In genomic region chr14:54503092-54503491, GRCm38 (mm10) we compare ENCODE assay signal across 21 mouse cellular contexts. TPM values are rescaled to one million over a fixed set of nuclear protein-coding genes. Genes with fewer than 3 reads are reported as not detected.
DNase-seq lines count a peak whose midpoint lies in the region; ATAC-seq lines count a peak whose summit lies in the region.
"Had no signal": no experiment of that assay in that cellular context is flagged by ENCODE, and none has a peak within 500 bp of the region (broad histone marks: within the 10 kb centered on the region; RNA-seq: fewer than 3 reads in every experiment).

No protein-coding gene starts in this region.

- H3K9me3 ChIP-seq in heart, embryonic 10.5 days = no peaks in the 10 kb centered on the region
- H3K9me3 ChIP-seq: G1E had no signal

- H3K4me1 ChIP-seq in heart, embryonic 10.5 days = no peaks in the 10 kb centered on the region

- peak; percentile 5 for DNase-seq in heart, adult 11 months
- DNase-seq in heart, embryonic 10.5 days (ENCODE audit: low spot score) = no peak
- DNase-seq in adrenal gland, adult 8-10 months = no peak
- DNase-seq in kidney, postnatal 4 days = no peak
- DNase-seq: adrenal gland, adult 2 months; adrenal gland, postnatal 10 days; adrenal gland, postnatal 14 days; adrenal gland, postnatal 25 days; adrenal gland, postnatal 36 days; B cell, adult 2 months; cerebellum, adult 11 months; cerebellum, adult 11-12 months; cerebellum, adult 18-20 months; cerebellum, adult 2 months had no signal

- H3K27ac ChIP-seq in heart, embryonic 10.5 days = no peak overlapping the region

- no peaks in the 10 kb centered on the region for H3K27me3 ChIP-seq in heart, embryonic 10.5 days (ENCODE audit: insufficient read depth, poor library complexity, severe bottlenecking)
- H3K27me3 ChIP-seq: CH12.LX, Patski had no signal

- H3K4me3 ChIP-seq in heart, embryonic 10.5 days = no peak overlapping the region

- ATAC-seq in megakaryocyte progenitor cell, adult 5-6 weeks (replicated peaks; ENCODE audit: poor library complexity) = peak; percentile 74
- peak; percentile 69 for ATAC-seq in megakaryocyte-erythroid progenitor cell, adult 5-6 weeks (replicated peaks; ENCODE audit: low FRiP score, low TSS enrichment, poor library complexity, severe bottlenecking)
- ATAC-seq: activated CD4-positive, CD25-positive, alpha-beta regulatory T cell, adult 4 months; CD4-positive, CD25-positive, alpha-beta regulatory T cell, adult 4 months; Patski had no signal

- H3K36me3 ChIP-seq in heart, embryonic 10.5 days = peaks cover 23% of the 10 kb centered on the region

- WGBS in heart, embryonic 10.5 days = 65% methylated on average over 2 of the region's 2 CpGs

RNA-seq across cellular contexts. Expression of gene Prmt5, which starts 14.2 kb away (rescaled TPM):
- 86.2 and 103 TPM in 2 replicates for polyA plus RNA-seq in heart, embryonic 10.5 days (2016; fragmentation: Nextera tagmentation; extraction: Ambion mirVana)
- 57.3 and 76.3 TPM in 2 replicates for total RNA-seq in megakaryocyte progenitor cell, adult 5-6 weeks (2015)
- 62.1 and 66.6 TPM in 2 replicates for total RNA-seq in megakaryocyte progenitor cell, adult 5-6 weeks (2017)
- total RNA-seq in megakaryocyte-erythroid progenitor cell, adult 5-6 weeks (2014; fragmentation: Nextera tagmentation) = 73.8 and 87.5 TPM in 2 replicates
- 71.5 and 77.3 TPM in 2 replicates for total RNA-seq in megakaryocyte-erythroid progenitor cell, adult 5-6 weeks (2017)
- 10 to 100 TPM; 48.4 to 53.6 (median 50.9) TPM for total RNA-seq in adrenal gland, adult 8-10 months (2022)

RNA-seq across cellular contexts. Expression of gene Rem2, which starts 27.2 kb away (rescaled TPM):
- polyA plus RNA-seq in heart, embryonic 10.5 days (2016; fragmentation: Nextera tagmentation; extraction: Ambion mirVana) = 2.4 and 3.8 TPM in 2 replicates
- total RNA-seq in megakaryocyte progenitor cell, adult 5-6 weeks (2015) = 0.29 and 0.62 TPM in 2 replicates
- total RNA-seq in megakaryocyte progenitor cell, adult 5-6 weeks (2017) = 2.2 TPM in 1 of 2 replicates, not detected in the other
- 0.50 and 3.5 TPM in 2 replicates for total RNA-seq in megakaryocyte-erythroid progenitor cell, adult 5-6 weeks (2014; fragmentation: Nextera tagmentation)
- 0.80 and 2.0 TPM in 2 replicates for total RNA-seq in megakaryocyte-erythroid progenitor cell, adult 5-6 weeks (2017)
- total RNA-seq in adrenal gland, adult 8-10 months (2022) = 1 to 10 TPM in 1 of 4 experiments, under 1 TPM in 3; 0.25 to 1.9 (median 0.45) TPM
- total RNA-seq: G1E had no signal

RNA-seq across cellular contexts. Expression of gene Lrp10, which starts 39.2 kb away (rescaled TPM):
- 44.8 and 51.0 TPM in 2 replicates for polyA plus RNA-seq in heart, embryonic 10.5 days (2016; fragmentation: Nextera tagmentation; extraction: Ambion mirVana)
- 23.5 and 25.0 TPM in 2 replicates for total RNA-seq in megakaryocyte progenitor cell, adult 5-6 weeks (2015)
- total RNA-seq in megakaryocyte progenitor cell, adult 5-6 weeks (2017) = 27.4 and 37.2 TPM in 2 replicates
- total RNA-seq in megakaryocyte-erythroid progenitor cell, adult 5-6 weeks (2014; fragmentation: Nextera tagmentation) = 38.4 and 38.6 TPM in 2 replicates
- total RNA-seq in megakaryocyte-erythroid progenitor cell, adult 5-6 weeks (2017) = 13.0 and 19.9 TPM in 2 replicates
- total RNA-seq in adrenal gland, adult 8-10 months (2022) = 100 to 1,000 TPM; 119 to 147 (median 137) TPM

RNA-seq across cellular contexts. Expression of gene Haus4, which starts 51.3 kb away (rescaled TPM):
- 50.2 and 52.9 TPM in 2 replicates for polyA plus RNA-seq in heart, embryonic 10.5 days (2016; fragmentation: Nextera tagmentation; extraction: Ambion mirVana)
- total RNA-seq in megakaryocyte progenitor cell, adult 5-6 weeks (2015) = 62.1 and 62.7 TPM in 2 replicates
- 90.7 and 94.0 TPM in 2 replicates for total RNA-seq in megakaryocyte progenitor cell, adult 5-6 weeks (2017)
- 94.2 and 97.3 TPM in 2 replicates for total RNA-seq in megakaryocyte-erythroid progenitor cell, adult 5-6 weeks (2014; fragmentation: Nextera tagmentation)
- 60.5 and 68.2 TPM in 2 replicates for total RNA-seq in megakaryocyte-erythroid progenitor cell, adult 5-6 weeks (2017)
- total RNA-seq in adrenal gland, adult 8-10 months (2022) = 10 to 100 TPM; 24.1 to 34.1 (median 29.4) TPM
